Mouse (Mus musculus): ENCODE results near the gene Camkk2. TPM values are rescaled to one million over a fixed set of nuclear protein-coding genes. Genes with fewer than 3 reads are reported as not detected.

Gene Camkk2
- polyA plus RNA-seq, 1 experiment from 2014 or later: 62.7 TPM

DNA sequence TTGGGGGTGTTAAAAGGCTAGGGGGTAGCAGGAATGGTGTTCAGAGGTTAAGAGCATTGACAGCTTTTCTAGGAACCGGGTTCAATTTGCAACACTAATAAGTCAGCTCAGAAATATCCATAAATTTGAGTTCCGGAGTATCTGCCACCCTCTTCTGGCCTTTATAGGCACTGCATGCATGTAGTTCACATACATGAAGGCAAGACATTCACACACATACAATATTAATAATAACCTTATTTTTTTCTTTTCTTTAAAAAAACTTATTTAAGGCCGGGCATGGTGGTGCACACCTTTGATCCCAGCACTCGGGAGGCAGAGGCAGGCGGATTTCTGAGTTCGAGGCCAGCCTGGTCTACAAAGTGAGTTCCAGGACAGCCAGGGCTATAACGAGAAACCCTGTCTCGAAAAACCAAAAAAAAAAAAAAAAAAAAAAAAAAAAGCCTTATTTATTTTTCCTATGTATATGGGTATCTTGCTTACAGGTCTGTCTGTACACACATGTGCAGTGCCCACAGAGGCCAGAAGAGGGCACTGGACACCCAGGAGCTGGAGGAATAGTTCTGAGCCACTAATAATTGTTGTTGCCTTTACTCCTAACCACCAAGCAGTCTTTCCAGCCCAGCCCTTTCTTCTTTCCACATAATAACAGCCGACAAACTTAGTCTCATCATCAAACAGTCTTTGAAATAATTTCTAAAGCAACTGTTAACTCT is 32.3 kb upstream of the Camkk2 start:
- Histone ChIP-seq H3K4me3 (ENCODE audit: low read depth, low read length) (no peak overlapping the region), H3K36me3 (ENCODE audit: control insufficient read depth, insufficient read depth, low read length) (peaks cover 56% of the 10 kb centered on the region), H3K4me2 (ENCODE audit: low read depth, low read length) (no peak overlapping the region), H3K27me3 (ENCODE audit: control insufficient read depth, insufficient read depth, low read length) (no peaks in the 10 kb centered on the region), H3K9me3 (ENCODE audit: control insufficient read depth, low read length) (no peaks in the 10 kb centered on the region), H3K27ac (ENCODE audit: low read depth, low read length) (no peak overlapping the region), H3K4me1 (ENCODE audit: control insufficient read depth, insufficient read depth, low read length) (no peaks in the 10 kb centered on the region), H3K9ac (replicated peaks; ENCODE audit: low read depth, low read length) (no peak overlapping the region)
- 94% methylated on average over 9 of the region's 9 CpGs for WGBS
- no peak for ATAC-seq (ENCODE audit: low read depth)

DNA sequence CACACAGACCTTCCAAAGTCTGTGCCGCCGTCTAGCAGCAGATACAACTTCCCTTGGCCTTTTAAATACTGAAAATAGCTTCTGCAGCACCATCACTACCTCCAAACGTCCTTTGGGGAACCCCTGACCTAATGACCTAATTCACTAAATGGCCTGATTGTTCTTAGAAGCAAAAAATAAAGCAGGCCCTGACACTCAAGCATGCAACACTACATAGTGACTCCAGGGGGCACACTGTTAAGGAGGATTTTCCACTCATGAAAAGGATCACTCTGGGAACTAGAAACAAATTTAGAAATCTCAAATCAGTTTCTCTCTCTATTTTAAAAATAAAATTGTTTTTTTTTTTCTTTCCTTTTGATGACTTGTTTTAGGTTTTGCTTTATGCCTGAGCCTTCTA is 26.3 kb upstream of the Camkk2 start:
- Histone ChIP-seq H3K36me3 (ENCODE audit: control insufficient read depth, insufficient read depth, low read length) (peaks cover 63% of the 10 kb centered on the region), H3K4me3 (ENCODE audit: low read depth, low read length) (no peak overlapping the region), H3K27me3 (ENCODE audit: control insufficient read depth, insufficient read depth, low read length) (no peaks in the 10 kb centered on the region), H3K9ac (replicated peaks; ENCODE audit: low read depth, low read length) (no peak overlapping the region), H3K27ac (ENCODE audit: low read depth, low read length) (no peak overlapping the region), H3K4me1 (ENCODE audit: control insufficient read depth, insufficient read depth, low read length) (no peaks in the 10 kb centered on the region), H3K9me3 (ENCODE audit: control insufficient read depth, low read length) (no peaks in the 10 kb centered on the region), H3K4me2 (ENCODE audit: low read depth, low read length) (no peak overlapping the region)
- 53% methylated on average over 3 of the region's 3 CpGs for WGBS
- ATAC-seq (ENCODE audit: low read depth): no peak

DNA sequence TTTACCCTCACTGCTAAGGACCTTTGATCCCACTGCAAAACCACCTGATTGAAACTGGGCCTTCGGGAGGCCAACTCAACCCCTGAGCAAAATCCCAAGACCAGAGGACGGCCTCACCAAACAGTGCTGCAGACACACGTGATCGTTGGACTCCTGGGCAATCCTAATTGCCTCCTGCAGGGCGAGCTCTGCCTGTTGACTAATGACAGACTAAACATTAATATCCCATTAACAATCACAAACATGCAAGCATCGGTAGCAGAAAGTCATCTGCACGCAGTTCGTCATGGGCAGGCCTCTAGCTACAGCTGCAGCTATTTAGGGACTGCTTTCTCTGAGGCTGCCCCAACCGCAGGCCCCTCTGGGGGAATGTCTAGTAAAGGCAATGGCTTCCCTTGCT is 23.5 kb upstream of the Camkk2 start:
- Histone ChIP-seq H3K27me3 (ENCODE audit: control insufficient read depth, insufficient read depth, low read length) (no peaks in the 10 kb centered on the region), H3K4me3 (ENCODE audit: low read depth, low read length) (no peak overlapping the region), H3K4me2 (ENCODE audit: low read depth, low read length) (no peak overlapping the region), H3K4me1 (ENCODE audit: control insufficient read depth, insufficient read depth, low read length) (peaks cover 11% of the 10 kb centered on the region; the same call in 1 of the 2 replicates), H3K36me3 (ENCODE audit: control insufficient read depth, insufficient read depth, low read length) (peaks cover 82% of the 10 kb centered on the region), H3K9me3 (ENCODE audit: control insufficient read depth, low read length) (no peaks in the 10 kb centered on the region), H3K9ac (replicated peaks; ENCODE audit: low read depth, low read length) (no peak overlapping the region), H3K27ac (ENCODE audit: low read depth, low read length) (no peak overlapping the region)
- 63% methylated on average over 9 of the region's 9 CpGs for WGBS
- no peak for ATAC-seq (ENCODE audit: low read depth)

DNA sequence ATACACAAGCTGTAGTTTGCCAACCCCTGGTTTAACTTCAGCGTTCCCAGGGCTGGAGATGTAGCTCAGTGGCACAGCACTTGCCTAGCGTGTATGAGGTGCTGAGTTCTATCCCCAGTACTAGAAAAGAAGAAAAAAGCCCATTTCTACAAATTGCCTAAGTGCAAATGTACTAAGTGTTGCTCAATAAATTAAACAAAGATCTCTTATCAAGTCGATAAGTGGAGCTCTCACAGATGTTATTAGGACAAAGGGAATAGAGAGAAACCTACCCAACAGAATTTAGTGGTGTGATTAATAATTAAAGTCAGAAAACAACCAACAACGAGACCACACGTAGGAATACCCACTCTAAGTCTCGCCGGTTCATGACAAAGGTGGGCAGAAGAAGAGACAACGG is 22.5 kb upstream of the Camkk2 start:
- no peak for ATAC-seq (ENCODE audit: low read depth)
- Histone ChIP-seq H3K27me3 (ENCODE audit: control insufficient read depth, insufficient read depth, low read length) (no peaks in the 10 kb centered on the region), H3K4me3 (ENCODE audit: low read depth, low read length) (no peak overlapping the region), H3K4me1 (ENCODE audit: control insufficient read depth, insufficient read depth, low read length) (peaks cover 11% of the 10 kb centered on the region; the same call in 1 of the 2 replicates), H3K9ac (replicated peaks; ENCODE audit: low read depth, low read length) (no peak overlapping the region), H3K9me3 (ENCODE audit: control insufficient read depth, low read length) (no peaks in the 10 kb centered on the region), H3K36me3 (ENCODE audit: control insufficient read depth, insufficient read depth, low read length) (peaks cover 76% of the 10 kb centered on the region), H3K27ac (ENCODE audit: low read depth, low read length) (no peak overlapping the region), H3K4me2 (ENCODE audit: low read depth, low read length) (no peak overlapping the region)
- WGBS: 94% methylated on average over 8 of the region's 8 CpGs

DNA sequence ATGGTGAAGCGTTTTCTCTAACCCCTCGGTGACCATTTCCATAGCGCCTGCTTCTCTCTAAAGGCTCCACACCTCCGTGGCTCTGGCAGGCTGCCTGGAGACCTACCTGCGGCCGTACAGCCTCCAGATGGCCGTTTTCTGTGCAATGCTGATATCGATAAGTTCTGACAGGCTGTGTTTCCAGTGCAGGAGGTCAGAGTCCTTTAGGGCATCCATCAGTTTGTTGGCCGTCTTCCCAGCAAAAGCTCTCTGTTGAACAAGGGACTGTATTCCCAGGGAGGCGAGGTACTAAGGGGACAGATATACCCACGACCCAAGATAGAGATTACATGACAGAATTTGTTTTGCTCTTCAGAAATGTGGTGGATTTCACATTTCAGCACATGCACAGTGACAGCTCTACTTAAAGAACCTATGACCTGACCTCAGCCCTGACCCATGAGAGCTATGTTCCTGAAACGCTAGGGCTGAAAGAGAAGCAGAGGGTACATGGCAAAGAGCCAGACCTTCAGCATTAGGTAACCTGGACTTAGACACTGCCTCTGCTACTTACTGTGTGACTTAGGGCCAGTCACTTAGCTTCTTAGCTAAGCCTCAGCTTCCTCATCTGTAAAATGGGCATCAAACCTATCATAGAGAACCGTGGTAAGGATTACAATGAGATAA is 21.3 kb upstream of the Camkk2 start:
- H3K4me3 ChIP-seq (ENCODE audit: low read depth, low read length): no peak overlapping the region
- no peak overlapping the region for H3K27ac ChIP-seq (ENCODE audit: low read depth, low read length)
- peaks cover 68% of the 10 kb centered on the region for H3K36me3 ChIP-seq (ENCODE audit: control insufficient read depth, insufficient read depth, low read length)
- no peak overlapping the region for H3K9ac ChIP-seq (replicated peaks; ENCODE audit: low read depth, low read length)
- no peaks in the 10 kb centered on the region for H3K9me3 ChIP-seq (ENCODE audit: control insufficient read depth, low read length)
- H3K4me2 ChIP-seq (ENCODE audit: low read depth, low read length): no peak overlapping the region
- peaks cover 11% of the 10 kb centered on the region; the same call in 1 of the 2 replicates for H3K4me1 ChIP-seq (ENCODE audit: control insufficient read depth, insufficient read depth, low read length)
- ATAC-seq (ENCODE audit: low read depth): no peak
- H3K27me3 ChIP-seq (ENCODE audit: control insufficient read depth, insufficient read depth, low read length): no peaks in the 10 kb centered on the region
- 68% methylated on average over 13 of the region's 13 CpGs for WGBS

DNA sequence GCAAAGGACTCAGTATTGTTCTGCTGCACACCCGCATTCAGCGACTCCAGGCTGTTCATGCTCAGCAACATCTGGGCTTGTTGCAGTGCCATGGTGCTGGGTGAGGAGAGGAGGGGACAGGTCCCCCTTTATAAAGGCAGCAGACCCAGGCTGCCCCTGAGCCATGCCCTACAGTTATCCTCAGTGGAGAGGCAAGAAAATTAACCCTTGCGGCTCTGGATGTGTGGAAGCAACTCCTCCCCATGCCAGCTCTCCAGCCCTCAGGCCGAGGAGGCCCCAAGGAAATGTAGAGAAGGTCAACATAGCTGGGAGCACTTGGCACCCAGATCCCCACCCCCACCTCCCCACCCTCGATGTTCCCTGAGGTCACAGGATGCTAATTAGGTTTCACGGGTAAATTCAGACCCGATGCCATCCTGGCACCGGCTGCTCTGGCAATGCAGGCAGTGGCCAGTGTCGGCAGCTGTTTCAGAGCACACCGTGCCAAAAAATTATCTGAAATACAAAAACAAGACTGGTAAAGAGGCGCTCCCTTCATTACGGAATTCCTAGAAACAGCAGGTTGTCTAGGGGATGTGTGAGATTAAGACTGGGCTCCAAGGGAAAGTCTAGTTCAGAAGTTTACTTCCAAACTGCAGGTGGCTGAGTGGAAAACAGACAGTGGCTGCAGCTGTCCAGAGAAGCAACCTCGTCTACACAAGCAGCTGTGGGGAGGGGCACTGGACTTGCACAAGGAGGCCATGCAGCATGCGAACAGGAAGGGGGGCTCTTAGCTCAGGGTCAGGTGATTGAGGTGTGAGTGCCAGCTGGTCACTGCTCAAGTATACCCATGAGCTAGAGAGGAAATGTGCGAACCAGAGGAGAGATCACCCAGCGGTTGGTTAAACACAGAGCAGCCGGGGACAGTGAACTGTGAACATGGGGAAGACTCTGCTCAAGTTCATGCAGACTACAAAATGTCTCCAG is 20.5 kb upstream of the Camkk2 start:
- no peaks in the 10 kb centered on the region for H3K9me3 ChIP-seq (ENCODE audit: control insufficient read depth, low read length)

DNA sequence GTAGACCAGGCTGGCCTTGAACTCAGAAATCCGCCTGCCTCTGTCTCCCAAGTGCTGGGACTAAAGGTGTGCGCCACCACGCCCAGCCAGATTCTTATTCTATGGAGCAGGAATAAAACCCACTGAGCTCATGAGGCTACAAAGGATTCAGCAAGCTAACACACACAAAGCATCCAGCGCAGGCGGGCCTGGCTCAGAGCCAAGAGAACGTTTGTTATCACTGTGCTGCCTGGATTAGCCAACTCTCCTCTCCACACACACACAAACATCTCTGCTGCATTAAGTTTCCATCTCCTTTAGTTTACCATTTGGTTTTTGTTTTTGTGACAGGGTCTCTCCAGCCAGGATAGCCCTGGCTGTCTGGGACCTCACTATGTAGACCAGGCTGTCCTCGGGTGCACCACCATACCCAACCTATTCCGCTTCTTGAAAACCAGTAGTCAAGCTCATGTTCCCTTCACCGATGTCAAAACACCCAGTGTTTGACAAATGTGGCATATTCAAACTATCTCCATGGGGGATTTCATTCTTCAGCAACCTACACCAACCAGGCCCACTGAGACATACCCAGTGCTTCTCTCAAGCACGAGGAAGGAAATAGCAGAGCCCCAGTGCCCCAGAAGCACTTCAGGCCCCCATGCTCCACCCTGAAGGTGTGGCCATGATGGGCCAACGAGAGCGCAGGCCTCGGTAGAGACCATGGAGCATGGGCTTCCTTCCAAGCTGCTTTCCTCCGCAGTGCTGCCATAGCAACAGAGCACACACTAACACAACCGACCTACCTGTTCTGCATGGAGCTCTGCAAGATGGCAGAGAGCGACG is 19.6 kb upstream of the Camkk2 start:
- Histone ChIP-seq H3K4me3 (ENCODE audit: low read depth, low read length) (no peak overlapping the region), H3K9me3 (ENCODE audit: control insufficient read depth, low read length) (no peaks in the 10 kb centered on the region), H3K4me2 (ENCODE audit: low read depth, low read length) (no peak overlapping the region), H3K36me3 (ENCODE audit: control insufficient read depth, insufficient read depth, low read length) (peaks cover 63% of the 10 kb centered on the region), H3K9ac (replicated peaks; ENCODE audit: low read depth, low read length) (no peak overlapping the region), H3K27ac (ENCODE audit: low read depth, low read length) (peak overlapping the region; percentile 52), H3K4me1 (ENCODE audit: control insufficient read depth, insufficient read depth, low read length) (peaks cover 11% of the 10 kb centered on the region; the same call in 1 of the 2 replicates), H3K27me3 (ENCODE audit: control insufficient read depth, insufficient read depth, low read length) (no peaks in the 10 kb centered on the region)
- 60% methylated on average over 17 of the region's 17 CpGs for WGBS
- peak; percentile 54; the same call in 1 of the 2 replicates for ATAC-seq (ENCODE audit: low read depth)

More for the DNA sequence above, 20.5 kb upstream of the Camkk2 start:
- peaks cover 11% of the 10 kb centered on the region; the same call in 1 of the 2 replicates for H3K4me1 ChIP-seq (ENCODE audit: control insufficient read depth, insufficient read depth, low read length)
- WGBS: 64% methylated on average over 17 of the region's 17 CpGs
- H3K36me3 ChIP-seq (ENCODE audit: control insufficient read depth, insufficient read depth, low read length): peaks cover 61% of the 10 kb centered on the region
- no peak overlapping the region for H3K4me2 ChIP-seq (ENCODE audit: low read depth, low read length)
- H3K4me3 ChIP-seq (ENCODE audit: low read depth, low read length): no peak overlapping the region
- H3K27ac ChIP-seq (ENCODE audit: low read depth, low read length): peak overlapping the region; percentile 12; the same call in 1 of the 2 replicates
- no peak overlapping the region for H3K9ac ChIP-seq (replicated peaks; ENCODE audit: low read depth, low read length)
- ATAC-seq (ENCODE audit: low read depth): peak; percentile 34; the same call in 1 of the 2 replicates
- H3K27me3 ChIP-seq (ENCODE audit: control insufficient read depth, insufficient read depth, low read length): no peaks in the 10 kb centered on the region

DNA sequence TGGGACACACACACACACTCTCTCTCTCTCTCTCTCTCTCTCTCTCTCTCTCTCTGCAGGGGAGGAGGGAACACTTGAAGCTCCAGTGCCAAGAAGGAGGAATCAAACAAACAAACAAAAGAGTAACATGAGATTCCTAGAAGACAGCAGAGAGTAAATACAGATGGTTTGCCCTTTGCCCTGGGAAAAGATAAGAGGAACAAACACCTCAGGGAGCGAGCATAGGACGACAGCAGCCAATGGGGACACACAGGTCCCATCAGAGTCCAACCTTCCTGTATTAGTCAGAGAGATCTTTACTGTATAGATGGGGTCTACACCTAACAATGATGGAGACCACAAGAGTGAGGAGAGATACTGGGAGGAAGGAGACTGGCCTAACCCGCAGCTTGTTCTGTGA is 18.7 kb upstream of the Camkk2 start:
- Histone ChIP-seq H3K4me3 (ENCODE audit: low read depth, low read length) (no peak overlapping the region), H3K4me2 (ENCODE audit: low read depth, low read length) (no peak overlapping the region), H3K27ac (ENCODE audit: low read depth, low read length) (peak overlapping the region; percentile 50), H3K9me3 (ENCODE audit: control insufficient read depth, low read length) (no peaks in the 10 kb centered on the region), H3K27me3 (ENCODE audit: control insufficient read depth, insufficient read depth, low read length) (no peaks in the 10 kb centered on the region), H3K4me1 (ENCODE audit: control insufficient read depth, insufficient read depth, low read length) (peaks cover 11% of the 10 kb centered on the region; the same call in 1 of the 2 replicates), H3K36me3 (ENCODE audit: control insufficient read depth, insufficient read depth, low read length) (peaks cover 63% of the 10 kb centered on the region), H3K9ac (replicated peaks; ENCODE audit: low read depth, low read length) (no peak overlapping the region)
- no peak for ATAC-seq (ENCODE audit: low read depth)
- 91% methylated on average over 3 of the region's 3 CpGs for WGBS

All from neural tube, embryonic 14.5 days (tissue).